Mouse (Mus musculus): ENCODE data around the gene Sowahd. TPM values are rescaled to one million over a fixed set of nuclear protein-coding genes. Genes with fewer than 3 reads are reported as not detected.

Gene Sowahd
- polyA plus RNA-seq, 1 experiment from 2014 or later = 0.24 TPM

Other genes starting within 250 kb of the Sowahd start
- 137 and 144 TPM in 2 replicates for gene Ube2a, start 174.9 kb upstream of the Sowahd start, polyA plus RNA-seq (2015; fragmentation: Nextera tagmentation; extraction: Ambion mirVana)
- gene C330007P06Rik, start 174.7 kb upstream of the Sowahd start, polyA plus RNA-seq (2015; fragmentation: Nextera tagmentation; extraction: Ambion mirVana) = 19.4 and 20.4 TPM in 2 replicates
- 0.63 and 0.72 TPM in 2 replicates for gene Nkrf, start 145.9 kb upstream of the Sowahd start, polyA plus RNA-seq (2015; fragmentation: Nextera tagmentation; extraction: Ambion mirVana)
- gene Sept6, start 57.1 kb upstream of the Sowahd start, polyA plus RNA-seq (2015; fragmentation: Nextera tagmentation; extraction: Ambion mirVana) = 49.7 and 50.3 TPM in 2 replicates
- gene Rpl39, start 36.6 kb downstream of the Sowahd start, polyA plus RNA-seq (2015; fragmentation: Nextera tagmentation; extraction: Ambion mirVana) = 275 and 291 TPM in 2 replicates
- 13.5 and 13.6 TPM in 2 replicates for gene Upf3b, start 61.5 kb downstream of the Sowahd start, polyA plus RNA-seq (2015; fragmentation: Nextera tagmentation; extraction: Ambion mirVana)
- gene Nkap, start 78.0 kb downstream of the Sowahd start, polyA plus RNA-seq (2015; fragmentation: Nextera tagmentation; extraction: Ambion mirVana) = 10.3 and 13.2 TPM in 2 replicates
- 0.19 TPM in 1 of 2 replicates, not detected in the other for gene Akap14, start 120.0 kb downstream of the Sowahd start, polyA plus RNA-seq (2015; fragmentation: Nextera tagmentation; extraction: Ambion mirVana)
- 767 and 842 TPM in 2 replicates for gene Ndufa1, start 142.3 kb downstream of the Sowahd start, polyA plus RNA-seq (2015; fragmentation: Nextera tagmentation; extraction: Ambion mirVana)
- 5.5 and 7.1 TPM in 2 replicates for gene Rnf113a1, start 142.4 kb downstream of the Sowahd start, polyA plus RNA-seq (2015; fragmentation: Nextera tagmentation; extraction: Ambion mirVana)
- gene Gm9, start 162.2 kb downstream of the Sowahd start, polyA plus RNA-seq (2015; fragmentation: Nextera tagmentation; extraction: Ambion mirVana) = not detected in 2 replicates
- not detected in 2 replicates for gene Rhox1, start 173.4 kb downstream of the Sowahd start, polyA plus RNA-seq (2015; fragmentation: Nextera tagmentation; extraction: Ambion mirVana)
- gene Rhox2a, start 196.1 kb downstream of the Sowahd start, polyA plus RNA-seq (2015; fragmentation: Nextera tagmentation; extraction: Ambion mirVana) = not detected in 2 replicates
- not detected in 2 replicates for gene Rhox3a, start 201.1 kb downstream of the Sowahd start, polyA plus RNA-seq (2015; fragmentation: Nextera tagmentation; extraction: Ambion mirVana)
- 0.14 TPM in 1 of 2 replicates, not detected in the other for gene Rhox4a, start 216.5 kb downstream of the Sowahd start, polyA plus RNA-seq (2015; fragmentation: Nextera tagmentation; extraction: Ambion mirVana)